Mouse (Mus musculus) kidney, adult 2 months (tissue): Measurements from ENCODE around the gene Tut1. TPM values are rescaled to one million over a fixed set of nuclear protein-coding genes. Genes with fewer than 3 reads are reported as not detected.
"Not testable (repeated sequence)": the region's sequence is repeated elsewhere in the genome, so short reads cannot be mapped to it uniquely, and the experiment has no call there.

Experiments used
- DNase-seq: peaks from one replicate; pipeline ENCODE4 v3.0.0; 2021
- H3K27ac ChIP-seq: fragments of 200-500 bp; 2 replicates; pipeline ENCODE4 v1.5.1; 2012; ENCODE audit warnings: low read depth, low read length, control low read depth, inconsistent platforms; ENCODE audit not compliant: insufficient read depth
- H3K27me3 ChIP-seq: fragments of 200-500 bp; replicated peaks from 2 replicates; pipeline ENCODE4 v1.6.1; 2012; ENCODE audit warnings: mild to moderate bottlenecking, moderate library complexity, low read length, inconsistent platforms; ENCODE audit not compliant: control insufficient read depth, insufficient read depth
- H3K36me3 ChIP-seq: fragments of 200-500 bp; 2 replicates; pipeline ENCODE4 v1.6.1; 2012; ENCODE audit warnings: mild to moderate bottlenecking, moderate library complexity, low read length, inconsistent platforms; ENCODE audit not compliant: control insufficient read depth, insufficient read depth
- H3K4me1 ChIP-seq: fragments of 200-500 bp; 2 replicates; pipeline ENCODE4 v1.6.1; 2011; ENCODE audit warnings: low read length; ENCODE audit not compliant: control insufficient read depth, insufficient read depth
- H3K4me3 ChIP-seq: fragments of 200-500 bp; 2 replicates; pipeline ENCODE4 v1.5.1; 2011; ENCODE audit warnings: mild to moderate bottlenecking, low read depth, low read length, control low read depth; ENCODE audit not compliant: insufficient read depth
- CTCF ChIP-seq: fragments of 200-500 bp; conservative IDR thresholded peaks from 2 replicates; pipeline ENCODE4 v1.5.1; 2011; ENCODE audit warnings: low read depth, mild to moderate bottlenecking, control low read depth, low read length, moderate library complexity, mixed read lengths; ENCODE audit not compliant: insufficient read depth, insufficient read length
- POLR2A ChIP-seq: fragments of 200-500 bp; IDR thresholded peaks from one replicate; pipeline ENCODE4 v1.6.1; 2011; ENCODE audit warnings: low read depth, low read length, control low read depth
- whole genome bisulfite sequencing: fragments of 180-500 bp; shearing (Covaris S2); methylation state at CpG from one replicate; pipeline ENCODE4 v1.1.7; 2018; 5-methylcytosine and 5-hydroxymethylcytosine counted together
- polyA plus RNA-seq: library from polyadenylated mRNA; depleted of rRNA; stranded (reverse); fragments of >200 nt; gene quantifications from 2 replicates; pipeline ENCODE4 v1.2.3, GENCODE M21; 2012; rRNA removed

The Tut1 gene
- polyA plus RNA-seq, 1 experiment: 14.3 TPM

- no peaks in the 10 kb centered on the region for H3K27me3 ChIP-seq
- TF ChIP-seq CTCF (no peak), POLR2A (no peak)
- H3K27ac ChIP-seq: no peak overlapping the region
- peaks cover 15% of the 10 kb centered on the region for H3K4me1 ChIP-seq
- no peaks in the 10 kb centered on the region for H3K36me3 ChIP-seq
- DNase-seq: no peak
- H3K4me3 ChIP-seq: no peak overlapping the region
- WGBS: 93% methylated on average over 6 of the region's 6 CpGs
These were observed 43.0 kb downstream of the Tut1 start for GRCm38 (mm10) chr19:8996601-8997000.

- TF ChIP-seq POLR2A (no peak), CTCF (no peak)
- H3K4me1 ChIP-seq: peaks cover 7% of the 10 kb centered on the region
- H3K27me3 ChIP-seq: no peaks in the 10 kb centered on the region
- no peaks in the 10 kb centered on the region for H3K36me3 ChIP-seq
- WGBS: 37% methylated on average over 4 of the region's 4 CpGs
- peak overlapping the region; percentile 22 for H3K27ac ChIP-seq
- DNase-seq: peak; percentile 90
- no peak overlapping the region for H3K4me3 ChIP-seq
These were observed 43.9 kb downstream of the Tut1 start for GRCm38 (mm10) chr19:8997546-8997945.

GRCm38 (mm10) chr19:8998546-8998945 is 44.9 kb downstream of the Tut1 start:
- DNase-seq: no peak
- H3K27me3 ChIP-seq: no peaks in the 10 kb centered on the region
- WGBS: 71% methylated on average over 6 of the region's 6 CpGs
- peaks cover 5% of the 10 kb centered on the region for H3K4me1 ChIP-seq
- no peak for TF ChIP-seq POLR2A
- TF ChIP-seq CTCF: no peak
- no peaks in the 10 kb centered on the region; the same call in 1 of the 2 replicates for H3K36me3 ChIP-seq
- H3K4me3 ChIP-seq: no peak overlapping the region
- no peak overlapping the region for H3K27ac ChIP-seq

GRCm38 (mm10) chr19:8999223-8999622 is 45.6 kb downstream of the Tut1 start:
- TF ChIP-seq CTCF: no peak
- no peaks in the 10 kb centered on the region; the same call in 1 of the 2 replicates for H3K36me3 ChIP-seq
- H3K27me3 ChIP-seq: no peaks in the 10 kb centered on the region
- no peak overlapping the region for H3K4me3 ChIP-seq
- no peak overlapping the region for H3K27ac ChIP-seq
- peaks cover 5% of the 10 kb centered on the region for H3K4me1 ChIP-seq
- 76% methylated on average over 4 of the region's 4 CpGs for WGBS
- DNase-seq: peak; percentile 51

- not testable (repeated sequence) for H3K27ac ChIP-seq, H3K4me1 ChIP-seq, H3K4me3 ChIP-seq, H3K27me3 ChIP-seq, DNase-seq, H3K36me3 ChIP-seq
- WGBS: 94% methylated on average over 2 of the region's 2 CpGs
These were observed 53.3 kb downstream of the Tut1 start for GRCm38 (mm10) chr19:9006915-9007314.

Other genes starting within 250 kb of the Tut1 start
- 560 and 573 TPM in 2 replicates for gene Slc3a2, start 230.5 kb upstream of the Tut1 start, polyA plus RNA-seq
- 28.2 and 29.3 TPM in 2 replicates for gene Wdr74, start 218.0 kb upstream of the Tut1 start, polyA plus RNA-seq
- 0.39 TPM in 1 of 2 replicates, not detected in the other for gene 1700092M07Rik, start 213.1 kb upstream of the Tut1 start, polyA plus RNA-seq
- gene Stx5a, start 212.4 kb upstream of the Tut1 start, polyA plus RNA-seq: 51.4 and 59.4 TPM in 2 replicates
- gene Nxf1, start 196.8 kb upstream of the Tut1 start, polyA plus RNA-seq: 84.0 and 89.7 TPM in 2 replicates
- 238 and 291 TPM in 2 replicates for gene Tmem223, start 182.9 kb upstream of the Tut1 start, polyA plus RNA-seq
- 105 and 110 TPM in 2 replicates for gene Tmem179b, start 179.4 kb upstream of the Tut1 start, polyA plus RNA-seq
- gene Taf6l, start 167.4 kb upstream of the Tut1 start, polyA plus RNA-seq: 10.4 and 12.1 TPM in 2 replicates
- 60.7 and 72.9 TPM in 2 replicates for gene Polr2g, start 155.3 kb upstream of the Tut1 start, polyA plus RNA-seq
- gene Zbtb3, start 151.3 kb upstream of the Tut1 start, polyA plus RNA-seq: 1.4 and 1.6 TPM in 2 replicates
- 15.4 and 18.7 TPM in 2 replicates for gene Ttc9c, start 134.5 kb upstream of the Tut1 start, polyA plus RNA-seq
- 19.3 and 25.5 TPM in 2 replicates for gene Hnrnpul2, start 133.8 kb upstream of the Tut1 start, polyA plus RNA-seq
- gene AC129217.1, start 124.1 kb upstream of the Tut1 start, polyA plus RNA-seq: 3.5 TPM in 1 of 2 replicates, not detected in the other
- 204 and 214 TPM in 2 replicates for gene Bscl2, start 116.4 kb upstream of the Tut1 start, polyA plus RNA-seq
- gene Gng3, start 114.7 kb upstream of the Tut1 start, polyA plus RNA-seq: 0.29 and 0.83 TPM in 2 replicates
- gene Lrrn4cl, start 103.1 kb upstream of the Tut1 start, polyA plus RNA-seq: 0.87 and 1.5 TPM in 2 replicates
- gene Ubxn1, start 82.4 kb upstream of the Tut1 start, polyA plus RNA-seq: 121 and 133 TPM in 2 replicates
- 49.4 and 74.7 TPM in 2 replicates for gene Uqcc3, start 72.9 kb upstream of the Tut1 start, polyA plus RNA-seq
- gene Lbhd1, start 70.1 kb upstream of the Tut1 start, polyA plus RNA-seq: 1.6 and 2.2 TPM in 2 replicates
- not detected in 2 replicates for gene Gm49403, start 69.9 kb upstream of the Tut1 start, polyA plus RNA-seq
- 21.7 and 23.9 TPM in 2 replicates for gene 1810009A15Rik, start 65.0 kb upstream of the Tut1 start, polyA plus RNA-seq
- not detected in 2 replicates for gene Gm49416, start 64.9 kb upstream of the Tut1 start, polyA plus RNA-seq
- 16.7 and 18.9 TPM in 2 replicates for gene Ints5, start 60.8 kb upstream of the Tut1 start, polyA plus RNA-seq
- gene Ganab, start 55.8 kb upstream of the Tut1 start, polyA plus RNA-seq: 130 and 136 TPM in 2 replicates
- 105 and 125 TPM in 2 replicates for gene B3gat3, start 33.5 kb upstream of the Tut1 start, polyA plus RNA-seq
- gene Rom1, start 24.5 kb upstream of the Tut1 start, polyA plus RNA-seq: 12.0 and 13.9 TPM in 2 replicates
- gene Eml3, start 24.3 kb upstream of the Tut1 start, polyA plus RNA-seq: 35.1 and 35.7 TPM in 2 replicates
- 16.9 and 19.8 TPM in 2 replicates for gene Mta2, start 12.0 kb upstream of the Tut1 start, polyA plus RNA-seq
- gene Eef1g, start 13.2 kb downstream of the Tut1 start, polyA plus RNA-seq: 203 and 236 TPM in 2 replicates
- 11.9 TPM in 2 replicates for gene Ahnak, start 35.4 kb downstream of the Tut1 start, polyA plus RNA-seq
- 0.22 TPM in 1 of 2 replicates, not detected in the other for gene Scgb1a1, start 134.1 kb downstream of the Tut1 start, polyA plus RNA-seq
- gene Asrgl1, start 181.8 kb downstream of the Tut1 start, polyA plus RNA-seq: 1.9 and 3.5 TPM in 2 replicates